Mouse (Mus musculus): ENCODE results near the gene Ksr1. TPM values are rescaled to one million over a fixed set of nuclear protein-coding genes. Genes with fewer than 3 reads are reported as not detected.

Ksr1 gene
- total RNA-seq, 2 experiments from 2014 or later: 57.2 to 59.8 TPM

GRCm38 (mm10) chr11:79118918-79119377, 27.3 kb downstream of the Ksr1 start:
- no peak for TF ChIP-seq CTCF (IDR thresholded peaks at IDR 0.05)
- H3K27ac ChIP-seq: no peak overlapping the region
- no peak for DNase-seq (ENCODE audit: extremely low spot score in 1 of 2, low spot score in 2 of 2)
- no peak overlapping the region for H3K4me3 ChIP-seq
- intact Hi-C loops (cut with DNase I): no loop called here

DNA sequence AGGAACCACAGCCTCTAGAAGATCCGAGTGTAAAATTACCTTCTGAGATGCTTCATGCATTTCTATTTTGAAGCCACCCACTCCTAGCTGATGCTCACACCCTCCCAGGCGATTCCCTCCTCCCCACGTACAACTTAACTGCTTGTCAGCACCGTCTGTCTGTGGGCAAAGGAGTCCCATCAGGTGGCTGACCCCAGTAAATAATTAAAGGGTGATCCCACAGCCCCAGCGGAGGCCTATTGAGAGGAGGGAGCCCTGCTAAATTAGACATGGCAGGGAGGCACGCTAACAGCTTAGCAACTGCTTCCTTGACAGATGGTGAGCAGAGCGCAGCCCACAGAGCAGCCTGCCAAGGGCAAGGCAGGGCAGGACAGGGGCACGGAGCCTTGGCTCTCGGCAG, 29.5 kb downstream of the Ksr1 start:
- Histone ChIP-seq H3K27ac (peak overlapping the region; percentile 87), H3K4me3 (no peak overlapping the region)
- intact Hi-C loops (cut with DNase I): loop anchor here (2.0 kb wide), 1 partner anchor 30 kb away; the partner anchor contains the start of gene Ksr1
- peak; percentile 32 to 47 for DNase-seq (ENCODE audit: extremely low spot score in 1 of 2, low spot score in 2 of 2)
- no peak for TF ChIP-seq CTCF (IDR thresholded peaks at IDR 0.05)

DNA sequence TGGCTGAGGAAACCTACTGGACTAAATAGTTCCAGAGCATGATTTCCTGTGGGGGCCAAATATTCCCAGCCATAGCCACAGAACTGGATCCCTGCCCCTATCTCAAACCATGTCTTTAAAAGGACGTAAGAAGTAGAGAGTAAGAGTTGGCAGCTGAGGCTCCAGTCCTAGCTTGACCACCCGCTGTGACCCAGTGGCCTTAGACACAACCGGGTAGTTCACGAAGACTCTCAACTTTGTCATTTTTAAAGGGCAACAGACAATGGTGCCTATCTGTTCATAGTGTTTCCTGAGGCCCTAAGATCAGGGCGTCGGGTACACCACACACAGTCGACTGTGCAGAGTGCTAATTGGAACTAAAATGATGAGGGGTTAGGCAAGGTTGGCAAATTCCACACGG, 30.5 kb downstream of the Ksr1 start:
- no peak for DNase-seq (ENCODE audit: extremely low spot score in 1 of 2, low spot score in 2 of 2)
- Histone ChIP-seq H3K4me3 (no peak overlapping the region), H3K27ac (peak overlapping the region; percentile 87; the same call in 1 of the 2 replicates)
- intact Hi-C loops (cut with DNase I): loop anchor here (2.0 kb wide), 1 partner anchor 31 kb away; the partner anchor contains the start of gene Ksr1
- no peak for TF ChIP-seq CTCF (IDR thresholded peaks at IDR 0.05)

DNA sequence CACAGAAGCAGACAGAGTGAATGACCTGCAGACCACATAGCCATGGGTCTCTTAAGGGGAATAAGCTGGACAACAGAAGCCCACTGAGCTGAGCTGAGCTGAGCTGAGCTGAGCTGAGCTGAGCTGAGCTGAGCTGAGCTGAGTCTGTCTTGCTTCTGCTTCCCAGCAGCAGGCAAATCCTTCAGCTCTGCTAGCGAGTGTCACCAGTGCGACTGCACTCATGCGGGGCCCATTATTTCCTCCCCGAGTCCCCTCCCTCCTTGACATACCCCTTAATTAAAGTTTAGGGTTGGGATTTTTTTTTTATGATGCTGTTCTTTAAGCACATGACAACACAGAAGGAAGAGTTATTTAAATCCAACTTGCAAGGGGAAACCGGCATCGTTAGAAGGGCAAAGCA, 32.1 kb downstream of the Ksr1 start:
- TF ChIP-seq CTCF (IDR thresholded peaks at IDR 0.05): no peak
- Histone ChIP-seq H3K27ac (no peak overlapping the region), H3K4me3 (no peak overlapping the region)
- intact Hi-C loops (cut with DNase I): no loop called here
- no peak for DNase-seq (ENCODE audit: extremely low spot score in 1 of 2, low spot score in 2 of 2)

DNA sequence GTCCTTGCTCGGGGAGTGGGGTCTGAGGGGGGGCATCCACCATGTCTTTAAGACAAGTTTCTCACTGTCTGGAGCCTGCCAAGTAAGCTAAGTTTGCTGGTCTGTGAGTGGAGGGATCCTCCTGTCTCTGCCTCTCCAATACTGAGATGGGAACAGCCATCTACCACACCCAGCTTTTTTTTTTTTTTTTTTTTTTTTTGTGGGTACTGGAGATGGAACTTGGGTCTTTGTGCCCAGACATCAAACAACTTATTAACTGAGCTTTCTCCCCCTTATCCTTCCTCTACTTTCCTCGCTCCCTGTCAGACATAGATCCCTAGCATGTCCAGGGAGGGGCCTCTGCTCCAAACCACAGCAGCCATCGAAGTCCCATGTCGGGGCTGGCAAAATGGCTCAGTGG, 32.8 kb downstream of the Ksr1 start:
- TF ChIP-seq CTCF (IDR thresholded peaks at IDR 0.05): no peak
- H3K27ac ChIP-seq: no peak overlapping the region
- intact Hi-C loops (cut with DNase I): no loop called here
- H3K4me3 ChIP-seq: no peak overlapping the region
- no peak for DNase-seq (ENCODE audit: extremely low spot score in 1 of 2, low spot score in 2 of 2)

DNA sequence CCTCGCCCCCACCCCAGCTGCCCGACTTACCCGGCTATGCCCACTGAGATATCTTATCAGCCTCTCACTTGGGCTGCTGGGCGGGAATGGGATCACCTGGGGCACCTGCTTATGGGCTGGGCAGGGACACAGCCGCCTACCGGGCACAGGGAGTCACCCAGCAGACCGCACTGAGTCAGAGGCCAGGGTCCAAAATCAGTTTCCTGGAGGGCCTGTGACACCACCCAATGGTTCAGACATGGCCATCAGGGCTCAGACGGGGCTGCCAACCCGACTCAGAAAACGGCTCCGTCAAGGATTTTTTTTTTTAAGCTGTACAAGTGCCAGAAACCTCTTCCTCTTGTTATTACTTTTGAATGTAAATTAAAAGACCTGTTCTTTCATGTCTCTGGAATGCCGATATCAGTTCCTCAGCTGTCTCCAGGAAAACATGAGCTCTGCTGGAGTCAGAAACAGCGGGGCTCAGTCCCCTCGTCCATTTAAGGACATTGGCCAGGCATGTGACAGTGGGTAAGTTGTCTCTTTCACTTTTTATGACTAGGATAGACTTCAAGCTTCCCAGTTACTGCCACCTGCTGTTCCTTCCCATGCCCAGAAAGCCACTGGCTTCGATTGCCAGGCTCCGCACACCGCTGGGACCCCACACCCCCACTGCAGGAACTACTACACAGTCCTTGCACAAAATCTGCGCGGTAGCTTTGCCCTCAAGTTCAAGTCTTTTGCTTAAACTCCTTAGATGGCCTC, 33.5 kb downstream of the Ksr1 start:
- intact Hi-C loops (cut with DNase I): no loop called here

GRCm38 (mm10) chr11:79111864-79112558, 34.2 kb downstream of the Ksr1 start:
- no peak overlapping the region for H3K4me3 ChIP-seq
- no peak for DNase-seq (ENCODE audit: extremely low spot score in 1 of 2, low spot score in 2 of 2)
- TF ChIP-seq CTCF (IDR thresholded peaks at IDR 0.05): no peak; the same call in 1 of the 2 replicates
- intact Hi-C loops (cut with DNase I): no loop called here
- H3K27ac ChIP-seq: no peak overlapping the region

More for the DNA sequence above, 33.5 kb downstream of the Ksr1 start:
- no peak for DNase-seq (ENCODE audit: extremely low spot score in 1 of 2, low spot score in 2 of 2)
- Histone ChIP-seq H3K4me3 (no peak overlapping the region), H3K27ac (no peak overlapping the region)
- peak; percentile 18 for TF ChIP-seq CTCF (IDR thresholded peaks at IDR 0.05)

- DNase-seq (ENCODE audit: extremely low spot score in 1 of 2, low spot score in 2 of 2): no peak
- no peak overlapping the region for H3K27ac ChIP-seq
- intact Hi-C loops (cut with DNase I): no loop called here
- TF ChIP-seq CTCF (IDR thresholded peaks at IDR 0.05): no peak
- H3K4me3 ChIP-seq: no peak overlapping the region
These were observed 35.8 kb downstream of the Ksr1 start for GRCm38 (mm10) chr11:79110446-79110845.

- intact Hi-C loops (cut with DNase I): no loop called here
- no peak for TF ChIP-seq CTCF (IDR thresholded peaks at IDR 0.05)
- no peak for DNase-seq (ENCODE audit: extremely low spot score in 1 of 2, low spot score in 2 of 2)
- H3K27ac ChIP-seq: no peak overlapping the region
- no peak overlapping the region for H3K4me3 ChIP-seq
These were observed 38.3 kb downstream of the Ksr1 start for GRCm38 (mm10) chr11:79107934-79108333.

DNA sequence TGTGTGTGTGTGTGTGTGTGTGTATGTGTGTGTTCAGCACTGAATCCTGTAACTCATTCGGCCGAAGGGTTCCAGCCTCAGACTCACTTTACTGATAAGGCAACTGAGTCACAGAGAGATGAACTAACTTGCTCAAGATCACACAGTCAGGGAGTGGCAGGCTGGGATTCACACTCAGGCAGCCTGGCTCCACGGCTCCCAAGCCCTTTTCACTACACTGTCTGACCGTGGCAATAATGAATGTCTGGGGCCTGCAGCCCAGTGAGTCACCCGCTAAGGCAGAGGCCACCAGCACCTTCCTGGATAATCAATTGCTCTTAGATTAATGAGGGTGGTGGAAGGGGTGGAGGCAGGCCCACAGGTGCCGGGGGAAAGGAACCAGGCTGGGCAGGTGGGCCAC, 41.2 kb downstream of the Ksr1 start:
- H3K27ac ChIP-seq: no peak overlapping the region
- intact Hi-C loops (cut with DNase I): no loop called here
- TF ChIP-seq CTCF (IDR thresholded peaks at IDR 0.05): no peak
- no peak overlapping the region for H3K4me3 ChIP-seq
- DNase-seq (ENCODE audit: extremely low spot score in 1 of 2, low spot score in 2 of 2): no peak

- intact Hi-C loops (cut with DNase I): no loop called here
- H3K27ac ChIP-seq: no peak overlapping the region
These were observed 41.7 kb downstream of the Ksr1 start for GRCm38 (mm10) chr11:79104538-79104937.

GRCm38 (mm10) chr11:79104096-79104495, 42.1 kb downstream of the Ksr1 start:
- intact Hi-C loops (cut with DNase I): no loop called here
- no peak for DNase-seq (ENCODE audit: extremely low spot score in 1 of 2, low spot score in 2 of 2)
- Histone ChIP-seq H3K4me3 (no peak overlapping the region), H3K27ac (no peak overlapping the region)
- no peak for TF ChIP-seq CTCF (IDR thresholded peaks at IDR 0.05)

More at GRCm38 (mm10) chr11:79104538-79104937, 41.7 kb downstream of the Ksr1 start:
- H3K4me3 ChIP-seq: no peak overlapping the region
- no peak for TF ChIP-seq CTCF (IDR thresholded peaks at IDR 0.05)
- DNase-seq (ENCODE audit: extremely low spot score in 1 of 2, low spot score in 2 of 2): no peak

Measured in left cerebral cortex, adult 2 months (tissue).